Mouse (Mus musculus): ENCODE results near the gene Rere.

Rere gene

GRCm38 (mm10) chr4:150347387-150347672 lies 65.9 kb downstream of the Rere start:
- peak; percentile 31 for DNase-seq (ENCODE audit: low spot score)

GRCm38 (mm10) chr4:150349680-150350101 lies 68.2 kb downstream of the Rere start:
- DNase-seq (ENCODE audit: low spot score) = peak; percentile 34

GRCm38 (mm10) chr4:150351419-150352075 lies 70.1 kb downstream of the Rere start:
- peak; percentile 16 for DNase-seq (ENCODE audit: low spot score)

- DNase-seq (ENCODE audit: low spot score) = no peak
Observed at GRCm38 (mm10) chr4:150352736-150353135, 71.3 kb downstream of the Rere start.

- no peak for DNase-seq (ENCODE audit: low spot score)
Observed at GRCm38 (mm10) chr4:150353376-150353900, 72.0 kb downstream of the Rere start.

- DNase-seq (ENCODE audit: low spot score) = no peak
Observed at GRCm38 (mm10) chr4:150355801-150356200, 74.4 kb downstream of the Rere start.

GRCm38 (mm10) chr4:150361986-150362691 lies 80.7 kb downstream of the Rere start:
- DNase-seq (ENCODE audit: low spot score) = peak; percentile 35

- DNase-seq (ENCODE audit: low spot score) = no peak
Observed at GRCm38 (mm10) chr4:150362858-150363257, 81.4 kb downstream of the Rere start.

GRCm38 (mm10) chr4:150364786-150365185 lies 83.3 kb downstream of the Rere start:
- no peak for DNase-seq (ENCODE audit: low spot score)

GRCm38 (mm10) chr4:150366510-150367208 lies 85.2 kb downstream of the Rere start:
- DNase-seq (ENCODE audit: low spot score) = peak; percentile 41

GRCm38 (mm10) chr4:150371580-150372380 lies 90.3 kb downstream of the Rere start:
- peak; percentile 71 for DNase-seq (ENCODE audit: low spot score)

GRCm38 (mm10) chr4:150372631-150373041 lies 91.2 kb downstream of the Rere start:
- DNase-seq (ENCODE audit: low spot score) = no peak

GRCm38 (mm10) chr4:150373111-150374109 lies 92.0 kb downstream of the Rere start:
- DNase-seq (ENCODE audit: low spot score) = peak; percentile 82

- no peak for DNase-seq (ENCODE audit: low spot score)
Observed at GRCm38 (mm10) chr4:150374651-150375447, 93.4 kb downstream of the Rere start.

GRCm38 (mm10) chr4:150375448-150375935 lies 94.0 kb downstream of the Rere start:
- no peak for DNase-seq (ENCODE audit: low spot score)

GRCm38 (mm10) chr4:150379313-150379712 lies 97.9 kb downstream of the Rere start:
- DNase-seq (ENCODE audit: low spot score) = no peak

- DNase-seq (ENCODE audit: low spot score) = no peak
Observed at GRCm38 (mm10) chr4:150379772-150380171, 98.3 kb downstream of the Rere start.

GRCm38 (mm10) chr4:150380273-150380672 lies 98.8 kb downstream of the Rere start:
- no peak for DNase-seq (ENCODE audit: low spot score)

GRCm38 (mm10) chr4:150382504-150382903 lies 101.1 kb downstream of the Rere start:
- no peak for DNase-seq (ENCODE audit: low spot score)

GRCm38 (mm10) chr4:150384405-150384804 lies 103.0 kb downstream of the Rere start:
- DNase-seq (ENCODE audit: low spot score) = no peak
